Mouse (Mus musculus) small intestine, adult 2 months (tissue): ENCODE measurements at regions not wholly inside any gene's neighbourhood (a gene's known extent, or its start where the extent isn't known, plus 50 kb on each side); places are given as distances from the start of the nearest gene placed in this dataset.

Experiments used
- CTCF ChIP-seq: fragments of 200-500 bp; IDR thresholded peaks from 2 replicates; pipeline ENCODE4 v1.5.1; 2012; ENCODE audit warnings: low read depth, mild to moderate bottlenecking, control low read depth, inconsistent platforms, low read length, moderate library complexity, mixed read lengths; ENCODE audit not compliant: insufficient replicate concordance, insufficient read length; ENCODE audit errors: extremely low read depth
- POLR2A ChIP-seq: fragments of 200-500 bp; IDR thresholded peaks from 2 replicates; pipeline ENCODE4 v1.6.1; 2012; ENCODE audit warnings: low read depth, mild to moderate bottlenecking, control low read depth, inconsistent platforms, low read length, moderate library complexity

DNA sequence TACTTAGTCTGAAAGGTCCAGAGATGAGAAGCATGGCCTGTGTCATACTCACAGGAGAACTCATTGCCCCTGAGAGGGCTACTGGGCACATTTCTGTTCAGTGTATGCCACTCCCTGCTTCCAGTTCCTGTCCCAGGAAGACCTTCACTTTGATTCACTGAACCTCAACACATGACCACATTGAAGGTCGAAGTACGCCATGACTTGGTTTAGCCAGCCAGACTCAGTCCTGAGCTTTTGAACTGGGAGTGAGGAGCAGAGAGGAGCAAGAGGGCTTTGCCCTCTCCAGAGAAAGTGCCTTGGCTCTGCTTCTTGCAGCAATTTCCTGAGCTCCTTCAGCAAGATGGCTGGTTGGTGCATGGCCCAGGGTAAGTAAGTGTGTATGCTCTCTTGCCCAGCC is 324.1 kb downstream of the Insc start:
- TF ChIP-seq CTCF, result no peak
- TF ChIP-seq POLR2A, result no peak
